ENCODE assay signal across 8 mouse cellular contexts in the genomic region with DNA sequence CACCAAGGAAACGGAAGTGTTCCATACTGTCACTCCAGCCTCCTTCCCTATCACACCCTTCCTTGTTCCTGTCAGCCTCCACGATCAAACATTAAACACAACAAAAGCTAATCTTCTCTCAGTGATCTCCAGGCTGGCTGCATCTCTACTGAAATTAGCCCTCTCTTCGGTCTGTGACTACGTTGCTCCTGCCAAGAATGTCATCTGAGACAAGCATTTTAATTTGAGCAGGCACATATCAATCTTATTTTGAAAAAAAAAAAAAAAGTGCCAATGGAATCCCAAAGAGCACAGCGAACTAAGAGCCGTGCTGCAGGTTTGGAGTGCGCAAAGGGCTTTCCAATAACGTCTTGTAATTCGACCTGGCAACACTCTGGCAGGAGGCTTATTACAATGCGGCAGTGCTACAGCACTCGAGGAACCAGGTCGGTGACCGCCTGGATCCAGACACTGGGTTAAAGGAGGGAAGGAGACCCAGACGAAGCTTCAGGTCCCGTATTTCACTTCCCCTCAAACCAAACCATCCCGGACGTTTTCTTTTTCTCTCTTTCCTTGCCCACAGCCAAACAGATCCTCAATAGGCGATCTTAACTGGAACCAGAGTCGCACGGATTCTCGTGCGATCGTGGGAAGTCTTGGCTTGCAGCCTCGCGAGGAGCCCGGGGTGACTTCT. TPM values are rescaled to one million over a fixed set of nuclear protein-coding genes. Genes with fewer than 3 reads are reported as not detected.
A peak's percentile ranks its signal among the peaks of the same experiment; 100 is the strongest.
DNase-seq lines count a peak whose midpoint lies in the region; ATAC-seq and TF ChIP-seq lines count a peak whose summit lies in the region.

No protein-coding gene starts in this region.

- peaks cover 5% of the 10 kb centered on the region; the same call in 1 of the 2 replicates for H3K4me1 ChIP-seq in heart, embryonic 10.5 days
- H3K4me1 ChIP-seq in forebrain, postnatal 0 days (ENCODE audit: insufficient read depth), result peaks cover 8% of the 10 kb centered on the region; the same call in 1 of the 2 replicates

- peak; percentile 13 for ATAC-seq in forebrain, postnatal 0 days
- peak; percentile 17 for ATAC-seq in megakaryocyte progenitor cell, adult 5-6 weeks (replicated peaks; ENCODE audit: poor library complexity)

- H3K27me3 ChIP-seq in heart, embryonic 10.5 days (ENCODE audit: insufficient read depth, poor library complexity, severe bottlenecking), result no peaks in the 10 kb centered on the region
- H3K27me3 ChIP-seq in forebrain, postnatal 0 days (ENCODE audit: insufficient read depth, low read length), result no peaks in the 10 kb centered on the region

- H3K4me2 ChIP-seq in forebrain, postnatal 0 days (ENCODE audit: low read depth), result peak overlapping the region; percentile 75

- intact Hi-C loops in left cerebral cortex, postnatal 36 days (cut with DNase I), result loop anchor here (5.0 kb wide), 3 partner anchors 58 to 318 kb away; no protein-coding TSS in a partner anchor

- no peak for DNase-seq in heart, embryonic 10.5 days (ENCODE audit: low spot score)
- DNase-seq in heart, adult 11 months, result no peak
- DNase-seq in MN1 (ENCODE audit: low spot score), result peak; percentile 75
- DNase-seq in forebrain, postnatal 0 days, result peak; percentile 67
- DNase-seq in kidney, postnatal 14 days, result peak; percentile 53
- DNase-seq in natural killer cell, adult 2 months (ENCODE audit: low spot score in 2 of 2), result no peak
- DNase-seq in left cerebral cortex, postnatal 36 days (ENCODE audit: low spot score in 2 of 2), result no peak

- H3K4me3 ChIP-seq in heart, embryonic 10.5 days, result peak overlapping the region; percentile 90
- peak overlapping the region; percentile 90 for H3K4me3 ChIP-seq in forebrain, postnatal 0 days (ENCODE audit: low read depth, low read length)

- H3K36me3 ChIP-seq in heart, embryonic 10.5 days, result peaks cover 21% of the 10 kb centered on the region
- no peaks in the 10 kb centered on the region for H3K36me3 ChIP-seq in forebrain, postnatal 0 days (ENCODE audit: insufficient read depth)

- WGBS in heart, embryonic 10.5 days, result 9% methylated on average over 26 of the region's 26 CpGs
- WGBS in forebrain, postnatal 0 days, result 1% methylated on average over 26 of the region's 26 CpGs

- TF ChIP-seq CTCF in forebrain, postnatal 0 days (IDR thresholded peaks at IDR 0.05; ENCODE audit: low read depth), result no peak

- peak overlapping the region; percentile 99 for H3K27ac ChIP-seq in heart, embryonic 10.5 days
- H3K27ac ChIP-seq in forebrain, postnatal 0 days (ENCODE audit: low read depth, low read length), result peak overlapping the region; percentile 98

- H3K9me3 ChIP-seq in heart, embryonic 10.5 days, result no peaks in the 10 kb centered on the region
- H3K9me3 ChIP-seq in forebrain, postnatal 0 days (ENCODE audit: low read length), result no peaks in the 10 kb centered on the region

- H3K9ac ChIP-seq in forebrain, postnatal 0 days, result peak overlapping the region; percentile 97

RNA-seq across cellular contexts. Expression of gene Spin1, which starts 1.0 kb away (rescaled TPM):
- polyA plus RNA-seq in heart, embryonic 10.5 days (2016; fragmentation: Nextera tagmentation; extraction: Ambion mirVana), result 55.5 and 63.4 TPM in 2 replicates
- 194 and 236 TPM in 2 replicates for total RNA-seq in forebrain, postnatal 0 days (2014; rRNA removed)
- polyA plus RNA-seq in forebrain, postnatal 0 days (2015; fragmentation: Nextera tagmentation; extraction: Ambion mirVana), result 134 and 151 TPM in 2 replicates
- 39.3 and 40.0 TPM in 2 replicates for total RNA-seq in megakaryocyte progenitor cell, adult 5-6 weeks (2015)
- total RNA-seq in megakaryocyte progenitor cell, adult 5-6 weeks (2017), result 40.1 and 47.5 TPM in 2 replicates
- total RNA-seq in left cerebral cortex, postnatal 36 days (2021), result 100 to 1,000 TPM; 168 to 171 TPM

Comparison
In these comparisons a context has a peak if more than half of its experiments do, and no peak if none do; other contexts are left out.
1. DNase-seq: peak in MN1 (single experiment), forebrain, postnatal 0 days (single experiment) and kidney, postnatal 14 days (single experiment); none in heart, embryonic 10.5 days (single experiment), heart, adult 11 months (single experiment), natural killer cell, adult 2 months (0 of 2) and left cerebral cortex, postnatal 36 days (0 of 2).